Mouse (Mus musculus): Measurements from ENCODE around the gene Tmed9. TPM values are rescaled to one million over a fixed set of nuclear protein-coding genes. Genes with fewer than 3 reads are reported as not detected.

Gene Tmed9
- 180 and 194 TPM in 2 replicates for polyA plus RNA-seq (2012)

DNA sequence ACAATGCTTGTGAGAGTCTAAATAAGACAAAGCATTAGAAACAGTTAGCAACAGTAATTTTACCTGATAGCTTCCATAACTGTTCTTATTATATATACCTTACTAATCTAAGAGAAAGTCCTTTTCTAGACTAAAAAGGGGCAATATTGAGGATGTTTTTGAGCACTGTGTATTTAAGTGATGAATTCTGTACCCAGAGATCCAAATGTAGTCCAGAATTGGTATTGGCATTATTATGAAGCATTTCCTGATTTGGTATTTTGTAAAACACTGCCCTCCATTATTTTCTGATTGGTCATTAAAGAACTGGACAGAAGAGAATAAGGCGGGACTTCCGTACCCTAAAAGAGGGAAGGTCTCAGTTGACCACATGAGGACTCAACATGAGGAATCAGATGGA, at the start of gene Tmed9:
Tmed9 (plus strand) TSS at position 301 of the 400 bp plus-strand sequence.
- TF ChIP-seq GATA1 (IDR thresholded peaks at IDR 0.05; ENCODE audit: low read length): no peak

DNA sequence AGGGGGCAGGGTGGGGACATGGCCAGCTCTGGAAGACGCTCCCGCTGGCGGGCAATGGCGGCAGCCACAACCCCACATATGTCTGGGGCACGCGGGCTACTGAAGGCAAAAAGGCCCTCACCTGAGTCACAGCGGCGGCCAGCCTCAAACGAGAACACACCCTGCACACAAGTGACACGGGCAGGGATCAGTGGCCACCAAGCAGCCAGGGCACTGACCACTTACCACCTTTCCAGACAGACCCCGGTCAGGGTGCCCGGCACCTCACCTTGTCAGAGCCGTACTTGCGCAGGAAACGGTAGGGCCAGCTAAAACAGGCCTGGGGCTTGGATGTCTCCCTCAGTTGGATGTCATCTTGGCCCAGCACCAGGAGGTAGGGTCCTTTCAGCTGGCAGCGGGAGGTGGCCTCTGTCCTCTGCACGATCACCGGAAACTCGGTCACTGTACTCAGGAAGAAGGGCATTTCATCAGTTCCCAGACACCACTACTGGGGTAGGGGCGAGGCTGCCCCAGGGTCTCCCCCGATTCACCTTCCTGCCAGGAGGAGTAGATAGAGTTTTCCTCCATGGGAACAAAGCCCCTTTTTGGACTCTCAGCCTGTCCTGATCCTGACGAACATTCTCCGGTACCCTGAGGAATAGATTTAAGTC, 49.5 kb upstream of the Tmed9 start:
- no peak for TF ChIP-seq GATA1 (IDR thresholded peaks at IDR 0.05; ENCODE audit: low read length)

DNA sequence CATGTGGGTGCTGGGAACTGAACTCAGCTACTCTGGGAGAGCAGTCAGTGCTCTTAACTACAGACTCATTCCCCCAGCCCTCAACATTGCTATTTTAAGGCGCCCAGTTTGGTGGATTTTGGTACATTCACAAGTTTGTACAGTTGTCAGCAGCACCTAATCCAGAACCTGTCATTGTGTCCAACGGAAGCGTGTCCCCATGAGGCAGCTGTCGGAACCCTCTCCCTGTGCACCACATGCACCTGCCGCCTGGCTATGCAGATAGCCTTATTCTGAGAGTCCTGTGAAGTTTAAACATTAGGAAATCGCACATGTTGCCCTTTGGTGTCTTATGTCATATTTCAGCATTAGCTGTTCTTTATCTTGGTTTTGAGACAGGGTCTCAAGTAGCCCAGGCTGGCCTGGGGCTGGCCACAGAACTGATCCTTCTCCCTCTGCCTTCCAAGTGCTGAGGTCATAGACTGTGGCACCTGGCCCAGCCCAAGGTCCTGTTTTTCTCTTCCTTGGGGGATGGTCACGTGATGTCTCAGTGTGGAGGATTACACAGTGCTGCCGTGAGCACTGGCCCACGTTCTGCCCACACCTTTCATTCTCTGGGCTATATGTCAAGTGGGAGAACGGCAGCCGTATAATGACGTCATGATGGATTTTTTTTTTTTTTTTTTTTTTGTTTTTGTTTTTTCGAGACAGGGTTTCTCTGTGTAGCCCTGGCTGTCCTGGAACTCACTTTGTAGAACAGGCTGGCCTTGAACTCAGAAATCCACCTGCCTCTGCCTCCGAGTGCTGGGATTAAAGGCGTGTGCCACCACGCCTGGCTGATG, 47.6 kb upstream of the Tmed9 start:
- TF ChIP-seq GATA1 (IDR thresholded peaks at IDR 0.05; ENCODE audit: low read length): no peak

DNA sequence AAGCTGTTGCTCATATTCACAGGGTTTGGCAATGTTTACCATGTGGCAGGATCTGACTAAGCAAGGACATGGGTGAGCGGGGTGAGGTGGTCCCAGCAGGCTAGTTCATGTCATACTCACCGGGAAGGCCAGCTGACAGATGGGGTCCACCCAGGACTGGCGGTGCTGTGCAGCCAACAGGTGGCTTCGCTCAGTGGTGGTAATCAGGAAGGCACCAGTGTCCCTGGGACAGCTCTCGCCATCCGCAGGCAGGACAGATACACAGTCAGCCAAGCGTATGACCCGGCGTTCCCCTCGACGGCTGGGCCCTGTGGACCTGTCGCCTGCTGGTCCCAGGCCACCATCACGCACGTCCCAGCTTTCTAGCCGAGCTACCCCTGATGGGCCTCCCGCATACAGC, 46.3 kb upstream of the Tmed9 start:
- no peak for TF ChIP-seq GATA1 (IDR thresholded peaks at IDR 0.05; ENCODE audit: low read length)

DNA sequence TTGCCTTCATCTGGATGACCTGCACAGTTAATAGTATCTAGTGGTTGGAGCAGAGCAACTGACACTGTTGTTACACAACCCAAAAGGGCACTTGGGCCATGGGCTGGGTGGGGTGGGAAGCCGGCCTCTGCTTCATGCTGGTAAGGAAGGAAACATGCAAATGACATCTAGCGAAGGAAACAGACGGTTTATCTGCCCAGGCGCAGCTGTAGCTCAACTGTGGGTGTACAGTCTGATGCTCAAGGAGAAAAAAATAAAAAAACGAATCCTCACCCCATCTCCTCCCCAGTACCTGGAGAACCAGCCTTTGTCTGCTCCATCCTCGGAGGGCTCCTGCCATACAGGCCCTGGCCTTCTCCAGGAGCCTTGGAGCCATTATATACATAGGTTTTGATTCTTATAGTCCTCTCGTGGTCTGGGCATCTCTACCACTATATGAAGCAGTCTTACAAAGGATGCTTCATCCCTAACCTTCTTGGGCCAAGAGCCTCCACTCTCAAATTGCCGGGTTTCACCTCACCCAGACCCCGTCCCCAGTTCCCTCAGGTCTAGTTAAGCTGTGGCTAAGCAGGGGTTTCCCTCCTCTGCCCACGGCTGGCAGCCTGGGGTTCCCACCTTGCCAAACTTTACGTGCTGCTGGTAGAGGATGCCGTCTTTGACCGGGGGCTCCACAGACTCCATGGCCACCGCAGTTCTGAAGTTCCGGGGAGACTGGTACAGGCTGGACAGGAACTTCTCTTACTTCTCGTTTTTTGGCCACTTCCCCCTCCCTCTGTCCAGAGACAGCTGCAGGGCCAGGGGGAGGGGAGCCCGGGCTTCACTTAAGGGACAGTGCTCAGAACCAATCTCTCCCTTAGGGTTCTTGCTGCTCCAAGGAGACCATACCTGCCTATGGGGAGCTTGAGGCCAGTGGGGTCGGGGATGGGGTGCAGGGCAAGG, 45.4 kb upstream of the Tmed9 start:
- TF ChIP-seq GATA1 (IDR thresholded peaks at IDR 0.05; ENCODE audit: low read length): no peak

DNA sequence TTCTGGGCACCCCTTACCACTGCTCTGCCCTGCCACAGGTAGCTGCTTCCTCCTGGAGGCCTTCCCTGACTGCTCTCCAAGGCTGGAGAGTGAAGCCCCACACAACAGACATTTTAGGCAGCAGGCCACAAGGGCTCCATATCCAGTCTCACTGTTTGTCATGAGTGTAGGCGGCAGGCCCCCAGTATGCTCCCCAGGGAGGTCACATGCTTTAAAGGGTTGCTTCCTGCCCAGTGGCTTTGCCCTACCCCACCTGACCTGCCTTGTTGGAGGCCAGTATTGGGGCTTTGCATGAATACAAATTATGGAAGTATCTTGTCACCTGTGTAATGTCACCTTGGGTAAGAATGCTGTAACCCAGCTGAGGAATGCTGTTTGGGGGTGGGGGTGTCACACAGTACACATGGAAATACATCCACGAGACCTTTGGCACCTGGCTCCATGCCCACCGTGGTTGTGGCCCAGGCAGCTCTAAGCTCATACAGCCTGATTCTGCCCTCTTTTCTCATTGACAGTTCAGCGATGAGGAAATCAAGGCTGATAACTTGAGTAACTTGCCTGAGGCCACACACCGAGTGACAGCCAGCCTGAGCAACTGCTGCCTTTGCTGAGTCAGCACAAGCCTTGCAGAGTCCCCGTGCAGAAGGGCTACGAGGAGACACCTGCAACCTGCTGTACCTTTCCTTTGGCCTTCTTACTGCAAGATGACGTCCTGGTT, 44.2 kb upstream of the Tmed9 start, which contains the start of gene Dok3:
Dok3 (minus strand) TSS at position 99 of the 718 bp plus-strand sequence.
- no peak for TF ChIP-seq GATA1 (IDR thresholded peaks at IDR 0.05; ENCODE audit: low read length)

DNA sequence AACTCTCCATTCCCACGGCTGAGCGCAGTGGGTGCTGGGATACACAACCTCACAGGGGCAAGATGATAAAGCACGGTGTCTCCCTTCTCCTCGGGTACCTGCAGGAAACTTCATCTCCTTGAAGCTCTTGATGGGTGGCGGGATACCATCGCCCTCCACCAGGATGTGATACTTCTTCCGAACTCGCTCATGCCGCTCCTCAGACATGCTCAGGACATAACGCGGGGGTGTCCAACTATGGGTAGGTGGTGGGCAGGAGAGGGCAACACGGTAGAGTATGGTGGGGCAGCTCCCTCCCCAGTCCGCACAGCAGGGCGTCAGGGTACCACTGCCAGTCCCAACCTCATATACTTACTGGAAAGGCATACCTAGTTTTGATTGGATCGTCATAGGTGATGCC, 38.3 kb upstream of the Tmed9 start:
- TF ChIP-seq GATA1 (IDR thresholded peaks at IDR 0.05; ENCODE audit: low read length): no peak

DNA sequence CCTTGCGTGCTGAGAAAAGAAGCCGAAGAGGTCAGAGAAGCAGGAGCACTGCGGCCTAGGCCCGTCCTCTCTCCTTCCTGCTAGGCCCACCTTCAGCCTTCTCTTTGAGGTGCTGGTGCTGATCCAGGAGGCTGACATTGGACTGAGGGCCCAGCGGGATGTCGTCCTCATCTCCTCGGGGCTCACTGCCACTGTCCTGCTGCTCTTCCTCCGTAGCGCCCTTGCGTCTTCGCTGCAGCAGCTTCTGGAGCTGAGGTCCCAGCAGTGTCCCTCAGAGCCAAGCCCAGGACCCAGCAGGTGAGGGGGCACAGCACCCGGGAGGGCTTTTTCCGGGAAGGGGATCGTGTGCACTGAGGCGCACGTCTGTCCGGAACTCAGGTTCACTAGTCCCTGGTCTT, 37.7 kb upstream of the Tmed9 start:
- no peak for TF ChIP-seq GATA1 (IDR thresholded peaks at IDR 0.05; ENCODE audit: low read length)

DNA sequence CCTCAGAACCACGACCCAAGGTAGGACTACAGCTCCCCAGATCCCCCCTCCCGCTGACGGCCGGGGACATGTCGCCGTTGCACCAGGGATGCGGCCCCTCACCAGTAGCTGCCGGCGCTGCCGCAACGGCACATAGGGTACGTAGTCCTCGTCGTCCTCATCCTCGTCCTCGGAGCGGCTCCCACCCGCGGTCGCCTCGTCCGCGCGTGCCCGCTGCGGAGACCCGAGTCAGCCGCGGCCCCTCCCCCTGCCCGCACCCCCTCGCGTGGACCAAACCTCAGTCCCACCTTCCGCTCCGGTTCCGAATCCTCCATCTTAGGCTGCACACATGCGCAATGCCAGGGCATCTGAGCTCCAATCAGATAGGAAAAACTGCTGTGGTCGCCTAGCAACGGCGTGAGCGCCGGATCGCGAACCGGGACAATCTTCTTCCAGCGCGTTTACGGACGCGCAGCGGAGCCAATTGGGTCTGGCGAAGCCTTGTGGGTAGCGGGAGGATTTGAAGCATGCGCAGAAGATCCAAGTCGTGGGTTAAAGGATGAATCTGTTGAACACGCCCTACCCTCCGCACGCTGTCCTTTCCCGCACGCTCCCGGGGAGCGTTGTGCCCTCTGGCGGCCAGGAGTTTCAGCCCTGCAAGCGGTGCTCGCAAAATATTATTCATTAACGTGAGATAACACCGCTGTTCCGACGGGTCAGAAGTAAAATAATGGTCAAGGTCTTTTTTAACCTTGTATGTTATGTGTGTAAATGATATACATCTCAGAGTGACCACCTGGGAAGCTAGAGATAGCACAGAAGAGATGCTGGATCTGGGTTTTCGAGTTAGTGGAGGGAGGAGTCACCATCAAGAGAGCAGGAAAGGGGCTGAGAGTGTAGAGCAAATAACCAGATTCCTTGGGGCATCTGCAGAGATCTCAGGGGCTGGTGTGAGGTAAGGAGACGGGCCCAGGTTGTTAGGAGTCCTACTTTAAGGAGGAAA, 37.0 kb upstream of the Tmed9 start, which contains the start of gene Ddx41:
Ddx41 (minus strand) TSS at position 465 of the 982 bp plus-strand sequence.
- TF ChIP-seq GATA1 (IDR thresholded peaks at IDR 0.05; ENCODE audit: low read length): no peak

DNA sequence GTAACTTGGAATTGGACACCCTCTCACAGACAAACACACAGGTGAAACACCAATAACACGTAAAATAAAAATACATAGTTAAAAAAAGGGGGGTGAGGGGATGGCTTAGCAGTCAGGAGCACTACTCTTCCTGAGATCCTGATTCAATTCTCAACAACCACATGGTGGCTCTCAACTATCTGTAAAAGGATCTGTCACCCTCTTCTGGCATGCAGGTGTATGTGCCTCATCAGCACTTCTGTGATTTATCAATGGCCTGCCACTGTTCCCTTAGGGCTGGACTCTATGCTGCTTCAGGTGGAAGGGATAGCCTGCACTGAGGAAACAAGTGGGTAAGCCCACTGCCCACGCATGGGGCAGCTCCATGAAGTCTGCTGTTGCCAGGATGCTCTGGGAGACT, 32.6 kb upstream of the Tmed9 start:
- TF ChIP-seq GATA1 (IDR thresholded peaks at IDR 0.05; ENCODE audit: low read length): no peak

DNA sequence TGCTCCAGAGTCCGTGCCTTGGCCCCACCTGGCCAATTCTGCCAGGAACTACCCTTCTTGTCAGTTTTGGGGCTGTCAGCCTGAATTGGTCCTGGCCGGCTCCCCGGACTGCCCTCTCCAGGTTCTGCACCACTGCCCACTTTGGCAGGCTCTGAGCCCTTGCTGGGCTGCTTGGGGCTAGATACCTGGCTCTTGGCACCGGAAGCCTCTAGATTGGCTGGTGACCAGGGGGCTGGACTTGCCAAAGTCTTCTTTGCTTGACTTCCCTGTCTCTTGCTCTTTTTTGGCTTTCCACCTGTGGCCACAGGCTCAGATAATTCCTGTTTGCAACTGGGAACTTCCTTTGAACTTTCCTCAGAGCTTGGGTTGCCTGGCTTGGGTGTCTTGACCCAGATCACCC, 30.6 kb upstream of the Tmed9 start:
- TF ChIP-seq GATA1 (IDR thresholded peaks at IDR 0.05; ENCODE audit: low read length): no peak

DNA sequence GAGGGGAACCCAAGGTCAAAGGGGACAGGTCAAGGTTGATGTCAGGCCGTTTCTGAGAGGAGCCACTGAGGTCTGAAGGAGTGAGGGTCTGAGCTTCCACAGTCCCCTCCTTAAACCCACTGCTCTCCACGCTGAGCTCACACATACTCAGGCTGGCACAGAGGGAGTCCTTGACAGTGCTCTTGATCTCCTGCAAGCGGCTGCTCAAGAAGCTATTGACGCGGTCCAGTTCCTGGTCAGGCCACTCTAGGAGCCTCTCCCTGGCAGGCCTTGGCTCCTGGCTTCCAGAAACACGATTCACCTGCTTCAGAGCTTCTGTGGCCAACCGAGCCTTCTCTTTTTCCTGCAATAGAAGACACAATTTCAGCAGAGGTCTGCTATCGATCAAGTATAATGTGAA, 30.1 kb upstream of the Tmed9 start:
- no peak for TF ChIP-seq GATA1 (IDR thresholded peaks at IDR 0.05; ENCODE audit: low read length)

DNA sequence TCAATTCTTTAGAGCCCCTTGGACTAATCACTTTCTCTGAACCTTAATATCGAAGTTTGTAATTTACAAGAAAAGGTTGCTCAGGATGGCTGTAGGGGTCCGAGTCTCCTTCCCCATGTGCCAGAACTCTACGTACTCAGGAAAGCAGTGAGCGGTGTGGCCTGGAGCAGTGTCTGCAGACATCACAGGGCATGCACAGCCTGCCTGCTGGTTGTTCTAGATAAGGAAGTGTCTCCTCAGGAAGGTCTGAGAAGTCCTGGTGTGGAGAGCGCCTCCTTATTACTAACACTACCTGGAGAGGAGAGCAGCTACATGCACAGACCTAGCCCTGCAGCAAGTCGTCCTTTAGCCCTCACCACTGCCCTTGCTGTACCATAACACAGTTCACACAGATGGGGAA, 28.7 kb upstream of the Tmed9 start:
- TF ChIP-seq GATA1 (IDR thresholded peaks at IDR 0.05; ENCODE audit: low read length): no peak

DNA sequence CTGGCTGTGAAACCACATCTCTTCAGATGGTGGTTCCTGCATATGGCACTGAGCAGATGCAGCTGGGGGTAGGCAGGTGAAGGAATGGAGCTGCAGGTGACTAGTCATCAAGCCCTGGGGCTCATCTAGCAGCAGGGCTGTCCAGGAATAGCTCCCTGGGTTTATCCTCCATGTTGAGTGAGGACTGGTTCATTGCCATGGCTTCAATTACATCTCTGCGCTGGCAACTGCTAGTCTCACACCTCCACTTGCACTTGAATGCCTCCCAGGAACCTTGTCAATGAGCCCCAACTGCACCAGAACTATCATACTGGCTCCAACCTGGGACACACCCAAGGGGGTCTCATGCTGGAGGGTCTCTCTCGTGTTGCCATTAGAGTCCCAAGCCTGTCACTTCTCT, 25.6 kb upstream of the Tmed9 start:
- TF ChIP-seq GATA1 (IDR thresholded peaks at IDR 0.05; ENCODE audit: low read length): no peak

All from G1E-ER4 (cell line).